In the genomic region with DNA sequence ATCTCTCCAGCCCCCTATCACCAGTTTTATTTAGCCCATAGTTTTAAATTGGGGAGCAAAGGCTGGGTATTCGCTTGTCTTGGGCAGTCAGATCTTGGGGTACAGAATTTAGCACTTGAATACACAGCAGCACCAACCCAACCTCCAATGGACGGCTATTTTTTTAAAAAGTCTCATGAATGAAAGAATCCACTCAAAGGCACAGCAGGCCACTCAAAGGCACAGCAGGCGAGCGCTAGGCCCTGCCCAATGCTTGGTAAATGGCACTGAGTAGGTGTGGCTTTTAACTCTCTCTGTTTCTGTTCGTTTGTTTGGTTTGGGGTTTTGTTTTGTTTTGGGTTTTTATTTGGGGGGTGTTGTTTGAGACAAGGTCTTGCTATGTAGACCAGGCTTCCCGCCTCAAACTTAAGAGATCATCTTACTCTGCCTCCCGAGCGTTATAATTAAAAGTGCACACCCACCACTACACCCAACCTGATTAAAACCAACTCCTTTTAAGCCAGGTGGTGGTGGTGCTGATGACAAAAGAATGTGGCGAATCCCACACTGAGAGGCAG, we compare ENCODE assay signal across 27 mouse cellular contexts. TPM values are rescaled to one million over a fixed set of nuclear protein-coding genes. Genes with fewer than 3 reads are reported as not detected.
"Had no signal": no experiment of that assay in that cellular context is flagged by ENCODE, and none has a peak within 500 bp of the region (broad histone marks: within the 10 kb centered on the region; RNA-seq: fewer than 3 reads in every experiment).

No protein-coding gene starts in this region.

- H3K9me3 ChIP-seq: limb, embryonic 10.5 days; limb, embryonic 13.5 days; liver, embryonic 13.5 days had no signal

- H3K4me3 ChIP-seq: limb, embryonic 10.5 days; limb, embryonic 13.5 days; liver, embryonic 13.5 days had no signal

- H3K27ac ChIP-seq: limb, embryonic 13.5 days; liver, embryonic 13.5 days; macrophage; stomach, postnatal 0 days had no signal

- H3K4me2 ChIP-seq: limb, embryonic 13.5 days; liver, embryonic 13.5 days had no signal

- H3K9ac ChIP-seq: limb, embryonic 13.5 days; liver, embryonic 13.5 days had no signal

- H3K27me3 ChIP-seq: limb, embryonic 13.5 days; liver, embryonic 13.5 days had no signal

- DNase-seq: kidney, adult 11 months; kidney, adult 8-10 months; kidney, postnatal 14 days; kidney, postnatal 4 days; liver; liver, embryonic 13.5 days; lung, adult 2 months; lung, postnatal 14 days; midbrain, embryonic 14.5 days; right cerebral cortex, adult 18-20 months; right cerebral cortex, postnatal 14 days; right cerebral cortex, postnatal 4 days; thymus, adult 2 months; thymus, postnatal 25 days had no signal

RNA-seq across cellular contexts. Expression of a gene that starts 17.8 kb away (rescaled TPM):
- total RNA-seq: layer of hippocampus, adult 18-20 months; layer of hippocampus, postnatal 25 days; left cerebral cortex, adult 18-20 months; left cerebral cortex, postnatal 25 days; midbrain, postnatal 0 days had no signal
- polyA plus RNA-seq: kidney, embryonic 16.5 days; limb, embryonic 10.5 days; liver, embryonic 13.5 days; macrophage; midbrain, embryonic 14.5 days; midbrain, postnatal 0 days; neural tube, embryonic 11.5 days; neural tube, embryonic 14.5 days; stomach, embryonic 14.5 days; stomach, postnatal 0 days had no signal
